Mouse (Mus musculus) small intestine, adult 10 weeks (tissue): Measurements from ENCODE around the gene Rxra. TPM values are rescaled to one million over a fixed set of nuclear protein-coding genes. Genes with fewer than 3 reads are reported as not detected.

Source experiments
- polyA plus RNA-seq: library from polyadenylated mRNA; stranded (reverse); fragments of 350-450 nt; fragmentation: Illumina TruSeq; extraction: RNeasy Lipid Tissue Mini Kit (QIAGEN cat#74804); gene quantifications from one replicate; pipeline ENCODE4 v1.2.3, GENCODE M21; 2014; ENCODE audit warnings: low replicate concordance

Rxra gene
- polyA plus RNA-seq = 5.6 TPM

DNA sequence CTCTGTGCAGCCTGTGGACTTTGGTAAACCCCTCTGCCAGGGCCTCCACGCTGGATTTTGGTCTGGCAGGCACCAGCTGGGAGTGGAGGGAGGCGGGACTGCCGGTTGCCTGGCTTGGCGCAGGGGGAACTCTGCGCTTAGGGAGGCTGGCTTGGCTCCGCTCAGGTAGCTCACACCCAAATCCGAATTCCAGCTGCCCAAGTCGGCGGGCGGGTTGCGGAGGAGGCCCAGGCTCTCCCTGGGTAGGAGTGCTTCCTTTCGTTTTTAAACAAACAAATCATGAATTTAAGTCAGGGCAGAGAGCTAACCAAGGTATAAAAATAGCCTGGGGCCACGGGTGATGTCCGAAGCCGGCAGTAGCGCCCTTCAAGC is at the start of gene Rxra:
Gene Rxra (plus strand): TSS at position 335 of the 372 bp plus-strand sequence.

Other genes starting within 250 kb of the Rxra start
- gene Vav2, start 249.4 kb upstream of the Rxra start, polyA plus RNA-seq = 10.5 TPM
- not detected for gene Brd3os, start 234.1 kb upstream of the Rxra start, polyA plus RNA-seq
- 15.9 TPM for gene Brd3, start 168.8 kb upstream of the Rxra start, polyA plus RNA-seq
- gene Wdr5, start 161.3 kb upstream of the Rxra start, polyA plus RNA-seq = 8.4 TPM
- 1.7 TPM for gene Col5a1, start 210.0 kb downstream of the Rxra start, polyA plus RNA-seq